Mouse (Mus musculus) embryonic facial prominence, embryonic 14.5 days (tissue): Measurements from ENCODE around the gene Atf6b. TPM values are rescaled to one million over a fixed set of nuclear protein-coding genes. Genes with fewer than 3 reads are reported as not detected.

Experiments used
- ATAC-seq: fragments of 200-750 bp; cut with Nextera tagmentation; 2 replicates; pipeline ENCODE4 v1.8.0; 2017; ENCODE audit warnings: low read depth, moderate number of reproducible peaks, moderate TSS enrichment
- DNase-seq: peaks from one replicate; pipeline ENCODE4 v3.0.0-alpha.2; 2015; ENCODE audit warnings: low spot score
- H3K27ac ChIP-seq: fragments of 300-500 bp; sonication (generic); replicated peaks from 2 replicates; pipeline ENCODE4 v1.5.1; 2014; ENCODE audit warnings: low read depth, mild to moderate bottlenecking, low read length, moderate library complexity
- H3K27me3 ChIP-seq: fragments of 300-500 bp; sonication (generic); replicated peaks from 2 replicates; pipeline ENCODE4 v1.6.1; 2014; ENCODE audit warnings: low read length; ENCODE audit not compliant: control insufficient read depth, insufficient read depth
- H3K36me3 ChIP-seq: fragments of 300-500 bp; sonication (generic); 2 replicates; pipeline ENCODE4 v1.6.1; 2014; ENCODE audit warnings: low read length, mixed read lengths; ENCODE audit not compliant: control insufficient read depth, insufficient read depth
- H3K4me1 ChIP-seq: fragments of 300-500 bp; sonication (generic); 2 replicates; pipeline ENCODE4 v1.6.1; 2014; ENCODE audit warnings: antibody characterized with exemption, low read length; ENCODE audit not compliant: control insufficient read depth, insufficient read depth
- H3K4me2 ChIP-seq: fragments of 300-500 bp; sonication (generic); 2 replicates; pipeline ENCODE4 v1.6.1; 2014; ENCODE audit warnings: low read depth, mild to moderate bottlenecking, low read length, moderate library complexity, mixed read lengths
- H3K4me3 ChIP-seq: fragments of 300-500 bp; sonication (generic); 2 replicates; pipeline ENCODE4 v1.5.1; 2014; ENCODE audit warnings: low read depth, mild to moderate bottlenecking, low read length
- H3K9ac ChIP-seq: fragments of 300-500 bp; sonication (generic); 2 replicates; pipeline ENCODE4 v1.6.1; 2014; ENCODE audit warnings: low read depth, mild to moderate bottlenecking, low read length, moderate library complexity, mixed read lengths
- H3K9me3 ChIP-seq: fragments of 300-500 bp; sonication (generic); 2 replicates; pipeline ENCODE4 v1.6.1; 2016; ENCODE audit warnings: low read length; ENCODE audit not compliant: control insufficient read depth
- WGBS: fragments of 180-500 bp; shearing (Covaris S2); extraction: QIAGEN DNeasy Blood & Tissue Kit; methylation state at CpG from one replicate; pipeline ENCODE4 v1.1.7; 2014; 5-methylcytosine and 5-hydroxymethylcytosine counted together
- polyA plus RNA-seq: library from polyadenylated mRNA; unstranded; fragments of >200 nt; fragmentation: Nextera tagmentation; extraction: Ambion mirVana; gene quantifications from 2 replicates; pipeline ENCODE4 v1.2.1, GENCODE M21; 2014

The Atf6b gene
- polyA plus RNA-seq, 1 experiment from 2014 or later, result 60.8 TPM

DNA sequence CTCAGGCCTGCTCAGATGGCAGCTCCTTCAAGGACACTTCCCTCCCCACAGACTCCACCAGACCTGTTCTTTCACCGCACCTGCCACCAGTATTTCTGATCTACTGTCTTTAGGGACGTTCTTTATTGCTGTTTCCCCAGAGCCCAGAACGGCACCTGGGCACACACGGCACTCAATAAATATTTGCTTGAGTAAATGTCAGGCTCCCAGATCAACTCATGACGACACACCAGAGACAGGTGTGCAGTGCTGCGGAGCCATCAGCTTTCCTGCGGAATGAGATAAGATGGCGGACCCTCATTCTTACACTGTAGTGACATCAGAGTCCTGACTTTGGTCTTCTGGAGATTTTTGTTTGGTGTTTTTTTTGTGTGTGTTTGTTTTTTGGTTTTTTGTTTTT, 25.9 kb upstream of the Atf6b start:
- H3K27me3 ChIP-seq, result no peaks in the 10 kb centered on the region
- 88% methylated on average over 8 of the region's 8 CpGs for WGBS
- no peak for ATAC-seq

GRCm38 (mm10) chr17:34623161-34623560, 23.8 kb upstream of the Atf6b start:
- ATAC-seq, result no peak
- H3K4me2 ChIP-seq, result no peak overlapping the region
- no peak overlapping the region for H3K9ac ChIP-seq
- 87% methylated on average over 9 of the region's 9 CpGs for WGBS
- no peaks in the 10 kb centered on the region for H3K27me3 ChIP-seq
- H3K36me3 ChIP-seq, result peaks cover 55% of the 10 kb centered on the region
- no peak for DNase-seq
- no peak overlapping the region for H3K27ac ChIP-seq
- no peaks in the 10 kb centered on the region for H3K9me3 ChIP-seq
- no peak overlapping the region for H3K4me3 ChIP-seq
- peaks cover 9% of the 10 kb centered on the region for H3K4me1 ChIP-seq

More for the DNA sequence above, 25.9 kb upstream of the Atf6b start:
- peaks cover 1% of the 10 kb centered on the region; the same call in 1 of the 2 replicates for H3K4me1 ChIP-seq
- H3K9me3 ChIP-seq, result no peaks in the 10 kb centered on the region
- no peak overlapping the region for H3K4me2 ChIP-seq
- no peak for DNase-seq
- no peak overlapping the region for H3K27ac ChIP-seq
- H3K4me3 ChIP-seq, result no peak overlapping the region
- H3K9ac ChIP-seq, result no peak overlapping the region
- H3K36me3 ChIP-seq, result peaks cover 71% of the 10 kb centered on the region

DNA sequence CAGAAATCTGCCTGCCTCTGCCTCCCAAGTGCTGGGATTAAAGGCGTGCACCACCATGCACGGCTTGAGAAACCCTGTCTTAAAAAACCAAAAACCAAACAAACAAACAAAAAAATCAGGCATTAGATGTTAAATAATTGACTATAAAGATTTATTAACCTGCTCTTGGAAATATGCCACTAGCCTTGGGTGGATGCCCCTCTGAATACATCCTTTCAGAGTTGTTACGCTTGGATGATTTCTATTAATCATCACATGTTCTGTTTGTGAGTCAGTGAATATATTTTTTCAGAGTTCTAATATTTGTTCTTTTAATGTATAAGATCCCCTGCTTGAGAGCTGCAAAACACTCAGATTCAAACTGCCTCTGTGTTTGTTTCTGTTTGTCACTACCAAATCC, 22.0 kb upstream of the Atf6b start:
- peaks cover 51% of the 10 kb centered on the region for H3K36me3 ChIP-seq
- DNase-seq (no peak), ATAC-seq (no peak)
- H3K4me1 ChIP-seq, result peaks cover 26% of the 10 kb centered on the region
- no peak overlapping the region for H3K4me3 ChIP-seq
- peaks cover 5% of the 10 kb centered on the region for H3K27me3 ChIP-seq
- H3K4me2 ChIP-seq, result no peak overlapping the region
- H3K27ac ChIP-seq, result no peak overlapping the region
- H3K9me3 ChIP-seq, result no peaks in the 10 kb centered on the region
- no peak overlapping the region for H3K9ac ChIP-seq
- WGBS, result 97% methylated on average over 3 of the region's 3 CpGs

- 50% methylated on average over 16 of the region's 16 CpGs for WGBS
- peaks cover 18% of the 10 kb centered on the region for H3K27me3 ChIP-seq
- ATAC-seq, result no peak
- H3K9ac ChIP-seq, result peak overlapping the region; percentile 80
- H3K4me1 ChIP-seq, result peaks cover 35% of the 10 kb centered on the region
- peak overlapping the region; percentile 80 for H3K4me2 ChIP-seq
- H3K36me3 ChIP-seq, result peaks cover 39% of the 10 kb centered on the region
- peak overlapping the region; percentile 24; the same call in 1 of the 2 replicates for H3K27ac ChIP-seq
- H3K9me3 ChIP-seq, result no peaks in the 10 kb centered on the region
- H3K4me3 ChIP-seq, result peak overlapping the region; percentile 60
- DNase-seq, result no peak
Observed at GRCm38 (mm10) chr17:34626062-34626772, 20.7 kb upstream of the Atf6b start.

- H3K27me3 ChIP-seq, result peaks cover 23% of the 10 kb centered on the region
- H3K27ac ChIP-seq, result peak overlapping the region; percentile 94
- H3K9ac ChIP-seq, result peak overlapping the region; percentile 80
- DNase-seq (peak; percentile 81), ATAC-seq (peak; percentile 36)
- H3K4me3 ChIP-seq, result peak overlapping the region; percentile 60
- peaks cover 39% of the 10 kb centered on the region for H3K4me1 ChIP-seq
- under 1% methylated on average over 18 of the region's 18 CpGs for WGBS
- peaks cover 34% of the 10 kb centered on the region for H3K36me3 ChIP-seq
- H3K4me2 ChIP-seq, result peak overlapping the region; percentile 80
- no peaks in the 10 kb centered on the region for H3K9me3 ChIP-seq
Observed at GRCm38 (mm10) chr17:34626773-34627092, 20.2 kb upstream of the Atf6b start.

- peak overlapping the region; percentile 94 for H3K27ac ChIP-seq
- peak overlapping the region; percentile 80 for H3K4me2 ChIP-seq
- H3K9ac ChIP-seq, result peak overlapping the region; percentile 80
- H3K36me3 ChIP-seq, result peaks cover 28% of the 10 kb centered on the region; the same call in 1 of the 2 replicates
- H3K4me3 ChIP-seq, result peak overlapping the region; percentile 60
- peaks cover 40% of the 10 kb centered on the region for H3K4me1 ChIP-seq
- DNase-seq (peak; percentile 95), ATAC-seq (peak; percentile 88)
- H3K9me3 ChIP-seq, result no peaks in the 10 kb centered on the region
- peaks cover 28% of the 10 kb centered on the region for H3K27me3 ChIP-seq
- under 1% methylated on average over 27 of the region's 45 CpGs for WGBS
Observed at GRCm38 (mm10) chr17:34627093-34627942, 19.6 kb upstream of the Atf6b start.

- peaks cover 40% of the 10 kb centered on the region for H3K4me1 ChIP-seq
- no peak for ATAC-seq
- WGBS, result 4% methylated on average over 29 of the region's 29 CpGs
Observed at GRCm38 (mm10) chr17:34627943-34628643, 18.9 kb upstream of the Atf6b start, which contains the start of gene Ppt2. Ppt2 (minus strand) TSS chr17:34628510.

GRCm38 (mm10) chr17:34628644-34628967, 18.3 kb upstream of the Atf6b start:
- ATAC-seq (no peak), DNase-seq (no peak)
- Histone ChIP-seq H3K4me1 (peaks cover 40% of the 10 kb centered on the region), H3K9ac (peak overlapping the region; percentile 80), H3K4me3 (peak overlapping the region; percentile 60), H3K36me3 (0 out of 2 replicates have a peak, but pooled peaks cover 16% of the 10 kb centered on the region), H3K9me3 (no peaks in the 10 kb centered on the region), H3K27me3 (peaks cover 33% of the 10 kb centered on the region), H3K27ac (peak overlapping the region; percentile 94), H3K4me2 (peak overlapping the region; percentile 80)
- WGBS, result 22% methylated on average over 5 of the region's 5 CpGs

More at GRCm38 (mm10) chr17:34627943-34628643, 18.9 kb upstream of the Atf6b start, which contains the start of gene Ppt2:
- no peaks in the 10 kb centered on the region for H3K9me3 ChIP-seq
- H3K27me3 ChIP-seq, result peaks cover 33% of the 10 kb centered on the region
- H3K4me2 ChIP-seq, result peak within 1 kb of the TSS; percentile 80
- H3K9ac ChIP-seq, result peak within 1 kb of the TSS; percentile 80
- 0 out of 2 replicates have a peak, but pooled peaks cover 20% of the 10 kb centered on the region for H3K36me3 ChIP-seq
- peak within 1 kb of the TSS; percentile 94 for H3K27ac ChIP-seq
- peak; percentile 30 for DNase-seq
- H3K4me3 ChIP-seq, result peak within 1 kb of the TSS; percentile 60
